In genomic region chr10:3684481-3684880, GRCm38 (mm10) we compare ENCODE assay signal across 19 mouse cellular contexts. TPM values are rescaled to one million over a fixed set of nuclear protein-coding genes. Genes with fewer than 3 reads are reported as not detected.
DNase-seq lines count a peak whose midpoint lies in the region; ATAC-seq and TF ChIP-seq lines count a peak whose summit lies in the region.
"Had no signal": no experiment of that assay in that cellular context is flagged by ENCODE, and none has a peak within 500 bp of the region (broad histone marks: within the 10 kb centered on the region; RNA-seq: fewer than 3 reads in every experiment).

No protein-coding gene starts in this region.

- no peaks in the 10 kb centered on the region for H3K36me3 ChIP-seq in heart, embryonic 11.5 days (ENCODE audit: control insufficient read depth, insufficient read depth, low read length)
- H3K36me3 ChIP-seq in heart, postnatal 0 days (replicated peaks; ENCODE audit: control insufficient read depth, insufficient read depth, low read length) = no peaks in the 10 kb centered on the region
- H3K36me3 ChIP-seq in midbrain, embryonic 14.5 days (ENCODE audit: control insufficient read depth, insufficient read depth, low read length) = no peaks in the 10 kb centered on the region
- H3K36me3 ChIP-seq: embryonic facial prominence, embryonic 15.5 days; hindbrain, embryonic 15.5 days; limb, embryonic 13.5 days; liver, embryonic 15.5 days; midbrain, embryonic 15.5 days had no signal

- no peak overlapping the region for H3K4me2 ChIP-seq in heart, embryonic 11.5 days
- no peak overlapping the region for H3K4me2 ChIP-seq in heart, postnatal 0 days (ENCODE audit: low read depth, low read length)
- no peak overlapping the region for H3K4me2 ChIP-seq in midbrain, embryonic 14.5 days (ENCODE audit: low read length)
- H3K4me2 ChIP-seq: embryonic facial prominence, embryonic 15.5 days; hindbrain, embryonic 15.5 days; limb, embryonic 13.5 days; liver, embryonic 15.5 days; midbrain, embryonic 15.5 days had no signal

- no peak for TF ChIP-seq EP300 in heart, postnatal 0 days (IDR thresholded peaks at IDR 0.05; ENCODE audit: low read depth)

- no peaks in the 10 kb centered on the region for H3K9me3 ChIP-seq in heart, embryonic 11.5 days (replicated peaks; ENCODE audit: control insufficient read depth, low read length)
- no peaks in the 10 kb centered on the region for H3K9me3 ChIP-seq in heart, postnatal 0 days (replicated peaks; ENCODE audit: control insufficient read depth, low read length)
- no peaks in the 10 kb centered on the region for H3K9me3 ChIP-seq in midbrain, embryonic 14.5 days (ENCODE audit: control insufficient read depth, low read length)
- H3K9me3 ChIP-seq: embryonic facial prominence, embryonic 15.5 days; hindbrain, embryonic 15.5 days; limb, embryonic 13.5 days; liver, embryonic 15.5 days; midbrain, embryonic 15.5 days had no signal

- DNase-seq in adrenal gland, adult (ENCODE audit: inconsistent age in 2 of 2, low spot score in 1 of 2) = peak; percentile 46 to 75
- no peak for DNase-seq in adrenal gland, postnatal 4 days (ENCODE audit: low spot score in 2 of 2)
- peak; percentile 73 for DNase-seq in heart, adult 8-10 months (ENCODE audit: low spot score)
- DNase-seq in adrenal gland, postnatal 10 days = peak; percentile 24
- no peak for DNase-seq in heart, postnatal 0 days (ENCODE audit: low spot score)
- no peak for DNase-seq in midbrain, embryonic 14.5 days
- DNase-seq in layer of hippocampus, adult 2 months (ENCODE audit: low spot score in 2 of 2) = no peak
- DNase-seq: cerebellum, postnatal 10 days; embryo, embryonic 11 days; layer of hippocampus, adult 9-11 months; lung, postnatal 10 days; thymus, postnatal 4 days had no signal

- H3K9ac ChIP-seq in heart, embryonic 11.5 days (ENCODE audit: low read depth, low read length) = no peak overlapping the region
- no peak overlapping the region for H3K9ac ChIP-seq in heart, postnatal 0 days (replicated peaks; ENCODE audit: low read depth, low read length)
- H3K9ac ChIP-seq in midbrain, embryonic 14.5 days (replicated peaks; ENCODE audit: low read length) = no peak overlapping the region
- H3K9ac ChIP-seq: embryonic facial prominence, embryonic 15.5 days; hindbrain, embryonic 15.5 days; limb, embryonic 13.5 days; liver, embryonic 15.5 days; midbrain, embryonic 15.5 days had no signal

- no peaks in the 10 kb centered on the region for H3K27me3 ChIP-seq in heart, embryonic 11.5 days (ENCODE audit: control insufficient read depth, insufficient read depth, low read length)
- H3K27me3 ChIP-seq in heart, postnatal 0 days (ENCODE audit: control insufficient read depth, insufficient read depth, low read length) = no peaks in the 10 kb centered on the region
- H3K27me3 ChIP-seq in midbrain, embryonic 14.5 days (ENCODE audit: control insufficient read depth, insufficient read depth, low read length) = no peaks in the 10 kb centered on the region
- H3K27me3 ChIP-seq: embryonic facial prominence, embryonic 15.5 days; hindbrain, embryonic 15.5 days; limb, embryonic 13.5 days; liver, embryonic 15.5 days; midbrain, embryonic 15.5 days had no signal

- H3K27ac ChIP-seq in heart, embryonic 11.5 days (ENCODE audit: low read depth, low read length) = no peak overlapping the region
- H3K27ac ChIP-seq in heart, postnatal 0 days (ENCODE audit: low read depth) = no peak overlapping the region
- no peak overlapping the region for H3K27ac ChIP-seq in midbrain, embryonic 14.5 days (replicated peaks; ENCODE audit: low read depth, low read length)
- no peak overlapping the region for H3K27ac ChIP-seq in layer of hippocampus, adult 2 months
- H3K27ac ChIP-seq: embryonic facial prominence, embryonic 15.5 days; hindbrain, embryonic 15.5 days; limb, embryonic 13.5 days; liver, embryonic 15.5 days; midbrain, embryonic 15.5 days had no signal

- no peaks in the 10 kb centered on the region for H3K4me1 ChIP-seq in heart, embryonic 11.5 days (ENCODE audit: control insufficient read depth, insufficient read depth, low read length)
- no peaks in the 10 kb centered on the region for H3K4me1 ChIP-seq in heart, postnatal 0 days (ENCODE audit: control insufficient read depth, insufficient read depth)
- no peaks in the 10 kb centered on the region for H3K4me1 ChIP-seq in midbrain, embryonic 14.5 days (ENCODE audit: control insufficient read depth, insufficient read depth, low read length)
- H3K4me1 ChIP-seq: embryonic facial prominence, embryonic 15.5 days; hindbrain, embryonic 15.5 days; limb, embryonic 13.5 days; liver, embryonic 15.5 days; midbrain, embryonic 15.5 days had no signal

- ATAC-seq in heart, embryonic 11.5 days (replicated peaks; ENCODE audit: insufficient number of reproducible peaks, low FRiP score, low TSS enrichment) = no peak
- ATAC-seq in heart, postnatal 0 days (ENCODE audit: insufficient read depth, low read depth) = peak; percentile 49; the same call in 1 of the 2 replicates
- ATAC-seq in midbrain, embryonic 14.5 days (ENCODE audit: low FRiP score, low TSS enrichment) = no peak
- ATAC-seq: midbrain, embryonic 15.5 days had no signal

- no peak for TF ChIP-seq CTCF in heart, postnatal 0 days (IDR thresholded peaks at IDR 0.05; ENCODE audit: low read depth)
- TF ChIP-seq CTCF in layer of hippocampus, adult 2 months (conservative IDR thresholded peaks at IDR 0.05) = no peak

- WGBS in heart, embryonic 11.5 days (ENCODE audit: insufficient replicate concordance) = 65% methylated on average over 2 of the region's 2 CpGs
- 18% methylated on average over 2 of the region's 2 CpGs for WGBS in heart, postnatal 0 days
- 87% methylated on average over 2 of the region's 2 CpGs for WGBS in midbrain, embryonic 14.5 days

- no peak overlapping the region for H3K4me3 ChIP-seq in heart, embryonic 11.5 days (ENCODE audit: low read depth, low read length)
- no peak overlapping the region for H3K4me3 ChIP-seq in heart, postnatal 0 days (ENCODE audit: low read depth, low read length)
- H3K4me3 ChIP-seq in midbrain, embryonic 14.5 days (replicated peaks; ENCODE audit: low read depth, low read length) = no peak overlapping the region
- no peak overlapping the region for H3K4me3 ChIP-seq in layer of hippocampus, adult 2 months
- H3K4me3 ChIP-seq: embryonic facial prominence, embryonic 15.5 days; hindbrain, embryonic 15.5 days; limb, embryonic 13.5 days; liver, embryonic 15.5 days; midbrain, embryonic 15.5 days had no signal

RNA-seq across cellular contexts. Expression of gene Plekhg1, which starts 55.7 kb away (rescaled TPM):
- total RNA-seq in adrenal gland, postnatal 4 days (2021) = 10 to 100 TPM; 12.0 to 15.4 TPM
- total RNA-seq in heart, adult 8-10 months (2022) = 1 to 10 TPM; 5.9 to 8.6 (median 7.2) TPM
- 6.2 and 7.7 TPM in 2 replicates for polyA plus RNA-seq in heart, embryonic 11.5 days (2014; fragmentation: Nextera tagmentation; extraction: Ambion mirVana)
- 10 to 100 TPM; 11.1 to 14.5 TPM for total RNA-seq in adrenal gland, postnatal 10 days (2021)
- total RNA-seq in heart, postnatal 0 days (2014; rRNA removed; ENCODE audit: low replicate concordance) = 12.9 and 14.3 TPM in 2 replicates
- polyA plus RNA-seq in heart, postnatal 0 days (2015; fragmentation: Nextera tagmentation; extraction: Ambion mirVana) = 4.1 and 5.5 TPM in 2 replicates
- polyA plus RNA-seq in midbrain, embryonic 14.5 days (2014; fragmentation: Nextera tagmentation; extraction: Ambion mirVana) = 3.4 and 8.9 TPM in 2 replicates
- 10 to 100 TPM; 14.2 to 15.9 TPM for total RNA-seq in layer of hippocampus, adult 2 months (2021)
- total RNA-seq: MEL had no signal

Comparison
In these comparisons a context has a peak if more than half of its experiments do, and no peak if none do; other contexts are left out.
1. DNase-seq: peak in adrenal gland, adult (2 of 2), heart, adult 8-10 months (single experiment) and adrenal gland, postnatal 10 days (single experiment); none in adrenal gland, postnatal 4 days (0 of 2), heart, postnatal 0 days (single experiment), midbrain, embryonic 14.5 days (single experiment) and layer of hippocampus, adult 2 months (0 of 2).